Mouse (Mus musculus): Measurements from ENCODE around the gene Tm7sf2.

DNA sequence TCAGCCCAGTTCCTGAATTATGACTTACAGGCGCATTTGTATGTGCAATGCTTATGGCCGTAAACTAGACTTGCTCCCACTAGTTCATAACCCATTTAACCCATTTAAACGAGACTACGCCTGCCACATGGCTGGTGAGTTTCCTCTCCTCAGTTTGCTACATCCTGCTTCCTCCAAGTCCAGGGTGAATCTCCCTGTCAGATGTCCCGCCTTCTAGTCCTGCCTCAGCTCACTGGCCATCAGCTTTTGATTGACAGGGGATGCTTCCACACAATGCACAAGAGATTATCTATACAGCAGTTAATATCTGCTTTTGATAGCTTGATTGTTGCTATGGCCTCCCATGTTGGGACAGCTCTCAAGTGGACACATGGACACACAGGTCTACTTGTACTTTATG, 13.9 kb downstream of the Tm7sf2 start:
- TF ChIP-seq POLR2A (IDR thresholded peaks at IDR 0.05; ENCODE audit: low read depth, low read length) (no peak), CTCF (IDR thresholded peaks at IDR 0.05; ENCODE audit: extremely low read depth, insufficient read depth, insufficient read length, insufficient replicate concordance) (no peak)
